ENCODE assay signal across 16 mouse cellular contexts in genomic region chr9:70890736-70891135, GRCm38 (mm10).
DNase-seq lines count a peak whose midpoint lies in the region; ATAC-seq and TF ChIP-seq lines count a peak whose summit lies in the region.
"Had no signal": no experiment of that assay in that cellular context is flagged by ENCODE, and none has a peak within 500 bp of the region (broad histone marks: within the 10 kb centered on the region; RNA-seq: fewer than 3 reads in every experiment).

No protein-coding gene starts in this region.

- H3K4me2 ChIP-seq in kidney, embryonic 16.5 days (replicated peaks; ENCODE audit: low read depth, low read length) = no peak overlapping the region
- no peak overlapping the region for H3K4me2 ChIP-seq in liver, postnatal 0 days (ENCODE audit: low read depth, low read length)
- H3K4me2 ChIP-seq: heart, embryonic 13.5 days; hindbrain, embryonic 14.5 days; lung, embryonic 15.5 days; midbrain, embryonic 12.5 days had no signal

- no peak overlapping the region for H3K9ac ChIP-seq in kidney, embryonic 16.5 days (replicated peaks; ENCODE audit: low read length)
- H3K9ac ChIP-seq in liver, postnatal 0 days (replicated peaks) = 0 out of 2 replicates have a peak overlapping the region, but pooled peaks have one; percentile 6
- H3K9ac ChIP-seq: heart, embryonic 13.5 days; hindbrain, embryonic 14.5 days; lung, embryonic 15.5 days; midbrain, embryonic 12.5 days had no signal

- peaks cover 12% of the 10 kb centered on the region; the same call in 1 of the 2 replicates for H3K4me1 ChIP-seq in kidney, embryonic 16.5 days (ENCODE audit: insufficient read depth, low read length)
- H3K4me1 ChIP-seq in liver, postnatal 0 days (ENCODE audit: insufficient read depth) = peaks cover 61% of the 10 kb centered on the region
- H3K4me1 ChIP-seq: midbrain, embryonic 12.5 days had no signal

- H3K4me3 ChIP-seq in kidney, embryonic 16.5 days (ENCODE audit: low read length) = no peak overlapping the region
- H3K4me3 ChIP-seq in liver, postnatal 0 days (ENCODE audit: low read depth, low read length) = no peak overlapping the region
- H3K4me3 ChIP-seq: erythroblast, embryonic 14.5 days; heart, embryonic 13.5 days; lung, embryonic 15.5 days; midbrain, embryonic 12.5 days had no signal

- peak; percentile 41 for DNase-seq in adrenal gland, postnatal 14 days
- DNase-seq in adrenal gland, adult 8-10 months = no peak
- DNase-seq in kidney, postnatal 4 days = peak; percentile 38 to 44
- peak; percentile 31 for DNase-seq in ZHBTc4 (ENCODE audit: low read depth, low spot score)
- DNase-seq in liver, postnatal 0 days = no peak
- no peak for DNase-seq in urinary bladder, postnatal 36 days (ENCODE audit: low spot score in 2 of 2)
- DNase-seq in B cell, adult 2 months = no peak
- DNase-seq: cerebellum, adult 11-12 months; gastrocnemius, postnatal 10 days had no signal

- TF ChIP-seq EP300 in liver, postnatal 0 days (IDR thresholded peaks at IDR 0.05; ENCODE audit: low read depth) = no peak

- 83% methylated on average over 7 of the region's 7 CpGs for WGBS in kidney, embryonic 16.5 days
- WGBS in liver, postnatal 0 days (ENCODE audit: insufficient replicate concordance) = 85% methylated on average over 7 of the region's 7 CpGs

- no peak for ATAC-seq in kidney, embryonic 16.5 days (ENCODE audit: low FRiP score, low TSS enrichment)
- no peak for ATAC-seq in liver, postnatal 0 days
- ATAC-seq: forebrain, embryonic 16.5 days had no signal

- no peaks in the 10 kb centered on the region for H3K36me3 ChIP-seq in kidney, embryonic 16.5 days (ENCODE audit: insufficient read depth, low read length)
- H3K36me3 ChIP-seq in liver, postnatal 0 days (replicated peaks; ENCODE audit: insufficient read depth, low read length) = no peaks in the 10 kb centered on the region
- H3K36me3 ChIP-seq: heart, embryonic 13.5 days; lung, embryonic 15.5 days; midbrain, embryonic 12.5 days had no signal

- no peak for TF ChIP-seq CTCF in liver, postnatal 0 days (IDR thresholded peaks at IDR 0.05; ENCODE audit: low read depth)

- H3K27me3 ChIP-seq in kidney, embryonic 16.5 days (ENCODE audit: insufficient read depth, low read length) = no peaks in the 10 kb centered on the region
- H3K27me3 ChIP-seq in liver, postnatal 0 days (ENCODE audit: insufficient read depth, low read length) = no peaks in the 10 kb centered on the region
- H3K27me3 ChIP-seq: heart, embryonic 13.5 days; lung, embryonic 15.5 days; midbrain, embryonic 12.5 days had no signal

- H3K9me3 ChIP-seq in kidney, embryonic 16.5 days (ENCODE audit: low read length) = no peaks in the 10 kb centered on the region
- no peaks in the 10 kb centered on the region for H3K9me3 ChIP-seq in liver, postnatal 0 days (ENCODE audit: low read length)
- H3K9me3 ChIP-seq: heart, embryonic 13.5 days; lung, embryonic 15.5 days; midbrain, embryonic 12.5 days had no signal

- H3K27ac ChIP-seq in kidney, embryonic 16.5 days (ENCODE audit: low read length) = no peak overlapping the region
- 0 out of 2 replicates have a peak overlapping the region, but pooled peaks have one; percentile 12 for H3K27ac ChIP-seq in liver, postnatal 0 days (ENCODE audit: low read depth)
- H3K27ac ChIP-seq: hindbrain, embryonic 14.5 days; lung, embryonic 15.5 days; midbrain, embryonic 12.5 days had no signal

Comparison
In these comparisons a context has a peak if more than half of its experiments do, and no peak if none do; other contexts are left out.
1. DNase-seq: peak in adrenal gland, postnatal 14 days (single experiment), kidney, postnatal 4 days (2 of 2) and ZHBTc4 (single experiment); none in adrenal gland, adult 8-10 months (single experiment), liver, postnatal 0 days (single experiment), urinary bladder, postnatal 36 days (0 of 2) and B cell, adult 2 months (0 of 2).